Mouse (Mus musculus) testis, adult 2 months (tissue): ENCODE measurements at regions not wholly inside any gene's neighbourhood (a gene's known extent, or its start where the extent isn't known, plus 50 kb on each side); places are given as distances from the start of the nearest gene placed in this dataset.
A peak's percentile ranks its signal among the peaks of the same experiment; 100 is the strongest.

Source experiments
- CTCF ChIP-seq: fragments of 200-500 bp; IDR thresholded peaks from 2 replicates; pipeline ENCODE4 v1.5.1; 2012; ENCODE audit warnings: low read depth, mild to moderate bottlenecking, inconsistent platforms, low read length, moderate library complexity; ENCODE audit not compliant: control insufficient read depth, insufficient read depth, insufficient replicate concordance
- POLR2A ChIP-seq: fragments of 200-500 bp; IDR thresholded peaks from 2 replicates; pipeline ENCODE4 v1.6.1; 2012; ENCODE audit warnings: low read depth, mild to moderate bottlenecking, inconsistent platforms, low read length, moderate library complexity; ENCODE audit not compliant: control insufficient read depth

GRCm38 (mm10) chr16:50732082-50733006 lies 141.4 kb upstream of the Ccdc54 start:
- TF ChIP-seq CTCF (peak; percentile 2; the same call in 1 of the 2 replicates), POLR2A (peak; percentile 90)
